Mouse (Mus musculus) ES-E14 (cell line): ENCODE data around the gene Dcaf5. TPM values are rescaled to one million over a fixed set of nuclear protein-coding genes. Genes with fewer than 3 reads are reported as not detected.

Source experiments
- DNase-seq: peaks from one replicate; pipeline ENCODE4 v3.0.0-alpha.2; 2013; ENCODE audit warnings: low read depth, low spot score
- H3K27ac ChIP-seq: 2 replicates; pipeline ENCODE4 v1.5.1; 2012; ENCODE audit warnings: low read depth, mild to moderate bottlenecking, low read length, moderate library complexity, mixed read lengths; ENCODE audit not compliant: poor library complexity, insufficient read depth, severe bottlenecking
- H3K36me3 ChIP-seq: 2 replicates; pipeline ENCODE4 v1.6.1; 2012; ENCODE audit warnings: mild to moderate bottlenecking, low read length, moderate library complexity, mixed read lengths; ENCODE audit not compliant: control insufficient read depth, poor library complexity, insufficient read depth, severe bottlenecking
- H3K4me1 ChIP-seq, 2 experiments: fragments of 150-350 bp in 1 of 2; sonication (generic) in 1 of 2; 2 replicates each; pipeline ENCODE4 v1.6.1; 2012; ENCODE audit warnings: low read length in 2 of 2, mild to moderate bottlenecking in 1 of 2, mixed read lengths in 1 of 2; ENCODE audit not compliant: control insufficient read depth in 2 of 2, insufficient read depth in 2 of 2, poor library complexity in 1 of 2
- H3K4me3 ChIP-seq, 2 experiments: fragments of 150-350 bp in 1 of 2; sonication (generic) in 1 of 2; 2 replicates each; pipeline ENCODE4 v1.5.1; 2012; ENCODE audit warnings: low read length in 2 of 2, low read depth in 1 of 2, mild to moderate bottlenecking in 1 of 2, mixed read lengths in 1 of 2; ENCODE audit not compliant: insufficient read depth in 1 of 2, poor library complexity in 1 of 2, severe bottlenecking in 1 of 2
- H3K9ac ChIP-seq: 2 replicates; pipeline ENCODE4 v1.6.1; 2012; ENCODE audit warnings: low read depth, mild to moderate bottlenecking, low read length, mixed read lengths; ENCODE audit not compliant: poor library complexity, insufficient read depth, severe bottlenecking
- H3K9me3 ChIP-seq: fragments of 150-350 bp; sonication (generic); 2 replicates; pipeline ENCODE4 v1.6.1; 2012; ENCODE audit warnings: low read depth, mild to moderate bottlenecking, low read length; ENCODE audit not compliant: control insufficient read depth, insufficient read depth
- CHD2 ChIP-seq: IDR thresholded peaks from 2 replicates; pipeline ENCODE4 v1.6.1; 2014; ENCODE audit warnings: mild to moderate bottlenecking, low read depth, low read length, inconsistent platforms
- HCFC1 ChIP-seq: IDR thresholded peaks from 2 replicates; pipeline ENCODE4 v1.6.1; 2012; ENCODE audit warnings: low read length, inconsistent platforms, borderline replicate concordance; ENCODE audit not compliant: insufficient read depth
- MAFK ChIP-seq: IDR thresholded peaks from 2 replicates; pipeline ENCODE4 v1.6.1; 2014; ENCODE audit warnings: mild to moderate bottlenecking, low read depth, low read length, inconsistent platforms; ENCODE audit not compliant: insufficient read depth
- ZC3H11A ChIP-seq: IDR thresholded peaks from 2 replicates; pipeline ENCODE4 v1.6.1; 2012; ENCODE audit warnings: low read depth, mild to moderate bottlenecking, inconsistent platforms, low read length, borderline replicate concordance
- ZNF384 ChIP-seq: IDR thresholded peaks from 2 replicates; pipeline ENCODE4 v1.6.1; 2012; ENCODE audit warnings: low read depth, low read length, inconsistent platforms
- in situ Hi-C, 2 experiments: fragments of 600-800 bp; cut with MboI; formaldehyde crosslinking; loops; one replicate each; pipeline ENCODE4 v1.15.1; 2025; ENCODE audit warnings: low sequenced_read_pairs in 2 of 2, inconsistent platforms in 1 of 2; ENCODE audit not compliant: unreplicated experiment in 2 of 2
- total RNA-seq: library from RNA; depleted of rRNA; stranded (reverse); fragments of 300-350 nt; gene quantifications from 2 replicates; pipeline ENCODE4 v1.2.3, GENCODE M21; 2012

Dcaf5 gene
- total RNA-seq, 1 experiment, result 9.0 TPM

DNA sequence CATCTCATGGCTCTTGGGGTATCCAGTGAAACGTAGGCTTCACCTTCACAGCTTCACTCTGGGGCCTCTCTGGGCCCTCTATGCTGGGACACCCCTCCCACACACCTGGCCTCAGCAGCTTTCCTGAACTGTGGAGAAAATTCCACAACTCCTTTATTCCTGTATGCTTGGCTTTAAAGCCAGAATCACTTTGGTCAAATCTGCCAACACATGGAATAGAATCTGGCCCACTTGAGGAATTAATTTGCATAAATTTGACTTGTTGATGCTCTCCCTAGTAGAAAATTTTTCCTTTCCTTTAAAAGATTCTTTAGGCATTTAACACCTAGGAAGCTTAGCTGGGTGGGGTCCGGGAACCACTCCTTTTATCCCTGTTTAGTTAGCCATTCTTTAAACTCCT is 21.3 kb downstream of the Dcaf5 start:
- no peak overlapping the region for H3K27ac ChIP-seq
- DNase-seq, result no peak
- peaks cover 12% of the 10 kb centered on the region for H3K9me3 ChIP-seq
- H3K4me1 ChIP-seq, result no peaks in the 10 kb centered on the region
- no peaks in the 10 kb centered on the region for H3K36me3 ChIP-seq
- TF ChIP-seq MAFK (no peak), CHD2 (no peak), ZNF384 (no peak), ZC3H11A (no peak), HCFC1 (no peak)
- no peak overlapping the region for H3K9ac ChIP-seq
- H3K4me3 ChIP-seq, result no peak overlapping the region
- in situ Hi-C loops, result no loop called here

DNA sequence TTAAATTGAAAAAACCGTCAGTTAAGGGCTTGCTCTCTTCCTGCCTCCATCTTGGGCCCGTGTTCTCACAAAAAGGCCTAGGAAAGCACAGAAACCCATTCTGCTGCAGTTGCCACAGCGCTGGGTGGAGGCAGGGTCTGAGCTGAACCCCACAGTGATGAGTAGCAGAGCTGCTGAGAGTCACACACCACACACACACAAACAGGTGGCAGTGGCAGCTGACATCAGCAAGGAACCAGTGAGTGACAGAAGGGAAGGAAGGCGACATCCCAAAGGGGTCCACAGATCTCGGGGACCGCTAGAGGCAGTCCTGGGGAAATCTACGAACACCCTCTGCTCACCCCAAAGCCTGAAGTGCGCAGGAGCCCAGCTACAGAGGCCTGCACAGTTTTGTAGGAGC is 25.5 kb downstream of the Dcaf5 start:
- no peak overlapping the region for H3K4me3 ChIP-seq
- no peak overlapping the region for H3K27ac ChIP-seq
- H3K9ac ChIP-seq, result no peak overlapping the region
- H3K9me3 ChIP-seq, result peaks cover 3% of the 10 kb centered on the region; the same call in 1 of the 2 replicates
- no peak for TF ChIP-seq HCFC1
- no peak for TF ChIP-seq MAFK
- TF ChIP-seq ZC3H11A, result no peak
- TF ChIP-seq ZNF384, result no peak
- TF ChIP-seq CHD2, result no peak
- in situ Hi-C loops, result no loop called here
- H3K4me1 ChIP-seq, result no peaks in the 10 kb centered on the region
- no peak for DNase-seq
- H3K36me3 ChIP-seq, result no peaks in the 10 kb centered on the region

DNA sequence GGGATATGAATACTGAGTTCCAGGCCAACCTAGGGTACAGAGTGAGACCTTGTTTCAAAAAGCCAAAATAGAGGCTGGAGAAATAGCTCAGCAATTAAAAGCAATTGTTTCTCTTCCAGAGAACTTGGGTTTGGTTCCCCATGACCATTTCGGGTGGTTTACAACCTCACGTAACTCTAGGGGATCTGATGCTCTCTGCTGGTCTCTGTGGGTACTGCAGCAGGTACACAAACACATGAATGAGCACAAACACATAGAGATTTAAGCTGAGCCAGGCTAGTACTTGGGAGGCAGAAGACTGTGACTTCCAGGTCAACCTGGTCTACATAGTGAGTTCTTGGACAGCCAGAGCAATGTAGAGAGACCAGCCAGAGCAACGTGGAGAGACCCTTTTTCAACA is 28.6 kb downstream of the Dcaf5 start:
- in situ Hi-C loops, result loop anchor here (10.0 kb wide), 1 partner anchor 253 kb away; no protein-coding TSS in a partner anchor

DNA sequence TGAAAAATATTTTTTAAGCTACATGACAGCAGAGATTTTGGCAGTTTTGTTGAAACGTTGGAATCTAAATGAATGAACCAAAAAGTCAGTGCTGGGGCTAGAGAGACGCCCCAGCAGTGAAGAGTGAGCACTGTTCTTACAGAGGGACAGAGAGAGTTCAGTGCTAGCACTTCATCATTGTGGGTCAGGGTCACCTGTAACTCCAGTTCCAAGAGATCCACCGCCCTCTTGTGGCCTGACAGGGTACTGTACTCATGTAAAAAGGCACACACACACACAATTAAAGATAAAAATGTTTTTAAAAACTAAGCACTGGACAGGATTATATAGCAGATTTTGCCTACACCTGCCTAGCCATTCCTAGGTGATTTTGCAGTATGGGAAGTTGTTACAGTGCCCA is 29.8 kb downstream of the Dcaf5 start:
- Histone ChIP-seq H3K4me3 (no peak overlapping the region), H3K9ac (no peak overlapping the region), H3K36me3 (no peaks in the 10 kb centered on the region), H3K9me3 (no peaks in the 10 kb centered on the region), H3K27ac (no peak overlapping the region), H3K4me1 (no peaks in the 10 kb centered on the region)
- DNase-seq, result peak; percentile 42
- in situ Hi-C loops, result loop anchor here (10.0 kb wide), 1 partner anchor 252 kb away; no protein-coding TSS in a partner anchor
- TF ChIP-seq CHD2 (no peak), ZC3H11A (0 out of 2 replicates have a peak, but pooled peaks have one; percentile 36)

More for the DNA sequence above, 28.6 kb downstream of the Dcaf5 start:
- H3K4me3 ChIP-seq, result no peak overlapping the region
- H3K36me3 ChIP-seq, result no peaks in the 10 kb centered on the region
- no peaks in the 10 kb centered on the region for H3K4me1 ChIP-seq
- H3K9ac ChIP-seq, result no peak overlapping the region
- TF ChIP-seq MAFK (0 out of 2 replicates have a peak, but pooled peaks have one; percentile 23), CHD2 (no peak), HCFC1 (0 out of 2 replicates have a peak, but pooled peaks have one; percentile 21)
- peak; percentile 73 for DNase-seq
- H3K27ac ChIP-seq, result no peak overlapping the region
- no peaks in the 10 kb centered on the region for H3K9me3 ChIP-seq

DNA sequence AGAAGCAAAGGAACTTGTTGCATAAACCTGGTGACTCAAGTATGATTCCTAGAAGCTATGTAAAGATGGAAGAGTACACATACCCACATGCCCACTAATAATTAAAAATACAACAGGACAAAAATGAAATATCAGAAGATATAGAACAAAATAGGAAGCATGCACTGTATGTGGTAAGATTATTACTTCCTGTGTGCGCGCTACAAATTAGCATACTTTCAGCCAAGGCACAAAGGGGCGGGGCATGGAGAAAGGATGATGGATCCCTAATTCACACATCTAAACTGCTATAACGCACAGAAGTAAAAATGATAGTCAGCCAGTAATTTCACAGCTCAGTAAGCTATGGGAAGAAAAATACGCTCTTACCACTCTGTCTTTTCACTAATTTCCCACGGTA is 32.3 kb downstream of the Dcaf5 start:
- TF ChIP-seq MAFK, result no peak
- no peak for DNase-seq

More for the DNA sequence above, 32.3 kb downstream of the Dcaf5 start:
- no peaks in the 10 kb centered on the region for H3K9me3 ChIP-seq
- in situ Hi-C loops, result loop anchor here (10.0 kb wide), 1 partner anchor 249 kb away; no protein-coding TSS in a partner anchor
- H3K27ac ChIP-seq, result no peak overlapping the region
- H3K9ac ChIP-seq, result no peak overlapping the region
- no peaks in the 10 kb centered on the region for H3K36me3 ChIP-seq
- H3K4me1 ChIP-seq, result no peaks in the 10 kb centered on the region
- no peak overlapping the region for H3K4me3 ChIP-seq
